Mouse (Mus musculus) midbrain, embryonic 12.5 days (tissue): ENCODE data around the gene Ier5. TPM values are rescaled to one million over a fixed set of nuclear protein-coding genes. Genes with fewer than 3 reads are reported as not detected.

ENCODE experiments used
- ATAC-seq: fragments of 200-750 bp; cut with Nextera tagmentation; 2 replicates; pipeline ENCODE4 v1.8.0; 2017; ENCODE audit warnings: low read depth, moderate TSS enrichment, moderate library complexity; ENCODE audit not compliant: low FRiP score
- H3K27ac ChIP-seq: fragments of 300-500 bp; sonication (generic); replicated peaks from 2 replicates; pipeline ENCODE4 v1.5.1; 2016; ENCODE audit warnings: mild to moderate bottlenecking
- H3K27me3 ChIP-seq: fragments of 300-500 bp; sonication (generic); 2 replicates; pipeline ENCODE4 v1.6.1; 2016; ENCODE audit warnings: mild to moderate bottlenecking
- H3K36me3 ChIP-seq: fragments of 300-500 bp; sonication (generic); 2 replicates; pipeline ENCODE4 v1.6.1; 2016
- H3K4me1 ChIP-seq: fragments of 300-500 bp; sonication (generic); 2 replicates; pipeline ENCODE4 v1.6.1; 2016
- H3K4me2 ChIP-seq: fragments of 300-500 bp; sonication (generic); replicated peaks from 2 replicates; pipeline ENCODE4 v1.6.1; 2016; ENCODE audit warnings: mild to moderate bottlenecking, moderate library complexity
- H3K4me3 ChIP-seq: fragments of 300-500 bp; sonication (generic); 2 replicates; pipeline ENCODE4 v1.5.1; 2016; ENCODE audit warnings: mild to moderate bottlenecking
- H3K9ac ChIP-seq: fragments of 300-500 bp; sonication (generic); replicated peaks from 2 replicates; pipeline ENCODE4 v1.6.1; 2016; ENCODE audit warnings: mild to moderate bottlenecking, moderate library complexity
- H3K9me3 ChIP-seq: fragments of 300-500 bp; sonication (generic); 2 replicates; pipeline ENCODE4 v1.6.1; 2016; ENCODE audit warnings: mild to moderate bottlenecking
- WGBS: fragments of 180-500 bp; shearing (Covaris S2); methylation state at CpG from one replicate; pipeline ENCODE4 v1.1.7; 2016; 5-methylcytosine and 5-hydroxymethylcytosine counted together
- polyA plus RNA-seq: library from polyadenylated mRNA; unstranded; fragments of >200 nt; fragmentation: Nextera tagmentation; extraction: Ambion mirVana; gene quantifications from 2 replicates; pipeline ENCODE4 v1.2.1, GENCODE M21; 2016

Ier5 gene
- polyA plus RNA-seq, 1 experiment from 2014 or later: 12.8 TPM

DNA sequence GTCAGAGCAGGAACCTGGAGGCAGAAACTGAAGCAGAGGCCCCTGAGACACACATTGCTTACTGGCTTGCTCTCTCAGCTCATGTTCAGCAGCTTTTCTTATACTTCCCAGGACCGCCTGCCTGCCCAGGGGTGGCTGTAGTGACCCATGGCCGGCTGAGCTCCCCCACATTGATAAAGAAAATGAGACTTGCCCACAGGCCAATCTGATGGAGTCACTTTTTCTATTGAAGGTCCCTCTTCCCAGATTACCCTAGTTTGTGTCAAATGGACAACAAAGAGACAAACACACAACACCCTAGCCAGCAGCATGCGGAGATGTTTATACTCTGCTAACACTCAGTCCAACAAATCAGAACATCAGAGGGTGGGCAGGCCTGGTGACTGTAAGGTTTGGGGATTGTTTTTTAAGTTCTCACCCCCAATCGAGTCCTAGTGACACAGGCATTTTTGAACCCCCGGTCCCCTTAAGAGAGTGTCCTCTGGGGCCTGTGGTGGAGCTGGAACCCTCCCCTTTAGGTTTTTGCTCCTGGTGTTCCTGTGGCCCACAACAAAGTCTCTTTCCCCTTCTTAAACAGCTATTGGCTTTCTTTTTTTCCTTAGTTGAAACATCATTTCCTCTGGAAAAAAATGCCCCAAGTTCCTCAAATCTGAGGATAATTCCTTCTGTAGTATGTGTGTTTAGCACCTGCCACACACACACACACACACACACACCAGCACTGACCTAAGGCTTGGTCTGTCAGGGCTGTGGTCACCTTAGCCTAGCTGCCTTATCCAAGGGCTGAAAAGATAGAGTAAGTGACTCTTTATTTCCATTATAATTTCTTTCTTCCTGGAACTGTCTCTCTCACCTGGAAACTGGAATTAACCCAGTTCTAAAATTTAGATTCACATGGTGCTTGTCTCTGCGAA lies 41.1 kb downstream of the Ier5 start:
- no peaks in the 10 kb centered on the region for H3K36me3 ChIP-seq
- H3K9me3 ChIP-seq: no peaks in the 10 kb centered on the region
- H3K27ac ChIP-seq: no peak overlapping the region
- H3K4me2 ChIP-seq: no peak overlapping the region
- WGBS: 71% methylated on average over 6 of the region's 6 CpGs
- ATAC-seq: no peak
- H3K4me1 ChIP-seq: peaks cover 12% of the 10 kb centered on the region
- H3K4me3 ChIP-seq: no peak overlapping the region
- H3K9ac ChIP-seq: no peak overlapping the region
- H3K27me3 ChIP-seq: peaks cover 15% of the 10 kb centered on the region

DNA sequence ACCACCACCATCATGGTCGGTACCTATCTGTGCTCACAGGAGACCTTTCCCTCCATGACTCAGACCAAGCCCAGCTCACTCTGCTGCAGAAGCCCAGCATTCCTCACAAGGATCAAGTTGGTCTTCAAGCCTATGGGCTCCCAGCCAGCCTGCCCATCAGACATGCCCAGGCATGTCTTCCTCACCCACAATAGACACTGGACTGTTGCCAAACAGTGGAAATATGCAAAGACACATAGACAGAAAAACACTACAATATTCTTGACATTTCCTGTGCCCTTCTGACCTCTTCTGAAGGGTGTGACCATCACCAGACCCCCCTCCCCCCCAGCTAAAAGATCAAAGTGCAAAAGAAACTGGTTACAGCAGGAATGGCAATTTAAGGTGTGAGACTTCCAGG lies 43.3 kb downstream of the Ier5 start:
- whole genome bisulfite sequencing: 100% methylated on average over 1 of the region's 1 CpGs
- Histone ChIP-seq H3K9ac (no peak overlapping the region), H3K27ac (no peak overlapping the region), H3K36me3 (no peaks in the 10 kb centered on the region), H3K9me3 (no peaks in the 10 kb centered on the region), H3K27me3 (peaks cover 8% of the 10 kb centered on the region), H3K4me1 (peaks cover 27% of the 10 kb centered on the region), H3K4me3 (no peak overlapping the region), H3K4me2 (no peak overlapping the region)
- no peak for ATAC-seq

DNA sequence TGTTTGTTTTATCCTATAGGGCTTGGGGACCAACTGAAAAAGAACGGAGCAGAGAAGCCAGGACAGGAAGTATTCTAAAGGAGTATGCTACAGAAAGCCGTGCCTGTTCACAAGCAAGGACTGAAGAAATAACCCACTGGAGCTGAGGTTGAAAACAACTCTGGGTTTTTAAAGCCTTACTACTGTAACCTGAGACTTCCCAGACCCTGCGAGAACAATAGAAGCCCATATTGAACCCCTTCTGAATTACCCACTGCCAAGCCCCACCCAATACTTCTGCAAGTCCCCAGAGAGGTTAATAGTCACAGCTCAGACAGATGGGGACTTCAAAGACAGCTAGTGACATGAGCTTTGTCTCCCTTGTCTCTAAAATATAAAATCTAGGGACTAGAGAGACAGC lies 44.4 kb downstream of the Ier5 start:
- no peak overlapping the region for H3K27ac ChIP-seq
- no peak for ATAC-seq
- H3K36me3 ChIP-seq: no peaks in the 10 kb centered on the region
- H3K9me3 ChIP-seq: no peaks in the 10 kb centered on the region
- no peak overlapping the region for H3K4me2 ChIP-seq
- WGBS: 54% methylated on average over 3 of the region's 3 CpGs
- H3K4me1 ChIP-seq: peaks cover 28% of the 10 kb centered on the region
- H3K4me3 ChIP-seq: no peak overlapping the region
- H3K9ac ChIP-seq: no peak overlapping the region
- peaks cover 14% of the 10 kb centered on the region for H3K27me3 ChIP-seq

DNA sequence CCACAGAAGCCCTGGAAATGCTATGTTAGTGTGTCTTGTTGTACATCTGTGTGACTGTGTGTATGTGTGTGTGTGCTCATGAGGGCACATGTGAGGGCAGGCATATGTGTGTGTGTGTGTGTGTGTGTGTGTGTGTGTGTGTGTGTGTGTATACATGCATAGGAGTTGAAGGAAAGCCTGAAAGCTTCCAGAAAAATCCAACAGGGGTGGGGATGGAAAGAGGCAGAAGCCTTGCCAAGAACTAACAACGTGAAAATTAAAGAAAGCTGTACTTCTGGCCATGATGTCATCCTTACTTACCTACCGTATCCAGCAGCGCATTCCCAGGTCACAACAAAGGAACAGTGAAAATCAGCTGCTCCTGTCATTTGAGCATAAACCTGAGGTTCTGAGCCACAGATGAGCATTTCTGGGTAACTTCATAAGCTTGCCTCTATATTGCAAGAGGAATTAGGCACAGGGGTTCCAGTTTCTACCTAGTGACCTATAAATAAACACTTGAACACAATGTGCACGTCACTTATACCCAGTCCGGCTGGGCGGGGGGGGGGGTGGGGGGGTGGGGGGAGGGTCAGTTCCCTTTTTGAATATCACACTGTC lies 45.0 kb downstream of the Ier5 start:
- ATAC-seq: no peak
- 64% methylated on average over 6 of the region's 6 CpGs for WGBS
- peaks cover 34% of the 10 kb centered on the region for H3K4me1 ChIP-seq

DNA sequence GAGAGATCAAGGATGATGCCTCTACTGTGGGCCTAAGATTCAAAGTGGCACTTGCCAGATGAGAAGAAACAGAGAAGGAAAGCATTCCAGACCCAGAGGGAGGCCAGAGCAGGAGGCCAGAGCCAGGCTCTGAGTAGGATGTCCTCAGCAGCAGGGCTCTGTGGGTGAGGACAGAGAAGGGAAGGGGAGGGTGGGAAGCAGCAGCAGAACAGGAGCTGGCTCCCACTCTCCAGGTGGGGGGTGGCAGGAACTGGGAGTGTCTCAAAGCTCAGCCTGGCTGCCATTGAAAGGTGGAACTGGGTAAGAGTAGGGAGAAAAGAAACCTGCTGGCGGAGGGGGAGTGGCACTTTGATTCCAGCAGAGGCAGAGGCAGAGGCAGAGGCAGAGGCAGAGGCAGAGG lies 46.1 kb downstream of the Ier5 start:
- Histone ChIP-seq H3K4me3 (no peak overlapping the region), H3K9me3 (no peaks in the 10 kb centered on the region), H3K9ac (no peak overlapping the region), H3K36me3 (no peaks in the 10 kb centered on the region), H3K27ac (peak overlapping the region; percentile 63), H3K27me3 (peaks cover 5% of the 10 kb centered on the region; the same call in 1 of the 2 replicates), H3K4me2 (no peak overlapping the region), H3K4me1 (peaks cover 38% of the 10 kb centered on the region)
- 95% methylated on average over 1 of the region's 1 CpGs for WGBS
- ATAC-seq: no peak

More for the DNA sequence above, 45.0 kb downstream of the Ier5 start:
- Histone ChIP-seq H3K27ac (no peak overlapping the region), H3K36me3 (no peaks in the 10 kb centered on the region), H3K9me3 (no peaks in the 10 kb centered on the region), H3K27me3 (peaks cover 9% of the 10 kb centered on the region; the same call in 1 of the 2 replicates), H3K4me2 (no peak overlapping the region), H3K9ac (no peak overlapping the region), H3K4me3 (no peak overlapping the region)

DNA sequence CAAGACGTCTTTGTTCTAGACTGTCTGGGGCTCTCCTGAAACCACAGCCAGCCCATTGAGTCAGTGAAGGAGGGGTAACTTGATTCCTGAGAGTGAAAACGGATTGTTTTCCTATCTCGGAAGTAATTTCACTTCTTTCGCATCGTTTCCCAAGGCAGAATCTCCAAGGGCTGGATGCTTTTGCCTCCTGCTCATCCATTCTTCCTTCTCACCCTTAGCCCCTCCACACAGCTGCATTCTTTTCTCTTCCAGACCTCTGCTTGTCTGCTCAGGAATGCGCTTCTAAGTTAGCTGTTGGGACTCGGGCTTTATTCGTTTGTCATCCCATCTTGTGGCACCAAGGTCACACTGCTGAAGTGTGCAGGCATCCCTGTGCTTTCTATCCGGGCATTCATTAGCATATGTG lies 46.7 kb downstream of the Ier5 start:
- no peak overlapping the region for H3K4me2 ChIP-seq
- no peak overlapping the region for H3K4me3 ChIP-seq
- no peak overlapping the region for H3K9ac ChIP-seq
- WGBS: 5% methylated on average over 9 of the region's 9 CpGs
- ATAC-seq: peak; percentile 48; the same call in 1 of the 2 replicates
- peaks cover 5% of the 10 kb centered on the region; the same call in 1 of the 2 replicates for H3K27me3 ChIP-seq
- H3K9me3 ChIP-seq: no peaks in the 10 kb centered on the region
- H3K4me1 ChIP-seq: peaks cover 38% of the 10 kb centered on the region
- H3K36me3 ChIP-seq: no peaks in the 10 kb centered on the region
- peak overlapping the region; percentile 63 for H3K27ac ChIP-seq

DNA sequence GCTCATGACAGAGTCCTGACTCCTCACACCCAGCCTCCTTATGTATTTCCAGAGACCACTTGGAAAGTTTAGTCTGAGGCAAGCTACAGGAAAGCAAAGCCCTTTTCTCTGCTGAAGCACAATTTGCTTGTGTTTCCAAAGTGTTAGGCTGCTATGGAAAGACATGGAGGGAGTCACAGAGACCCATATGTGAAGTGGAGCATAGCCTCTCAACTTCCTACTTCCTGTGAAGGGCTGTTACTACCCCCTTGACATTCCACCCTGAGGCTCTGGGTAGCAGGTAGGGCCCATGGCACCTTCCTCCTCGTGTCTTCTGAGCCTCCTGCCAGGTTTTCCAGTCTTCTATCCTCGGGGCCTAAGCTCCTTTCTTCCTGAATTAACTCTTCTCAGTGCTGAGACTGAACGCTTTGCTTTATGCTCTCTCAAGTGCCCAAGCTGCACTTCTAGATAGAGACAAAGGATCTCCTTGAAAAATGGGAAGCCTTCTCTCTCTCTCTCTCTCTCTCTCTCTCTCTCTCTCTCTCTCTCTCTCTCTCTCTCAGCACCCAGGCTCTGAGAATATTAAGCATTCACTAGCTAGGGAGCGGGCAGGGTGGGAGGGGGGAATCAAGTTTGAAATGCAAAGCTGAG lies 47.2 kb downstream of the Ier5 start:
- H3K9ac ChIP-seq: no peak overlapping the region
- peak; percentile 52; the same call in 1 of the 2 replicates for ATAC-seq
- H3K9me3 ChIP-seq: no peaks in the 10 kb centered on the region
- H3K4me3 ChIP-seq: no peak overlapping the region
- 15% methylated on average over 4 of the region's 4 CpGs for WGBS
- peaks cover 5% of the 10 kb centered on the region; the same call in 1 of the 2 replicates for H3K27me3 ChIP-seq
- no peaks in the 10 kb centered on the region for H3K36me3 ChIP-seq
- H3K27ac ChIP-seq: peak overlapping the region; percentile 63
- H3K4me2 ChIP-seq: no peak overlapping the region
- H3K4me1 ChIP-seq: peaks cover 38% of the 10 kb centered on the region

DNA sequence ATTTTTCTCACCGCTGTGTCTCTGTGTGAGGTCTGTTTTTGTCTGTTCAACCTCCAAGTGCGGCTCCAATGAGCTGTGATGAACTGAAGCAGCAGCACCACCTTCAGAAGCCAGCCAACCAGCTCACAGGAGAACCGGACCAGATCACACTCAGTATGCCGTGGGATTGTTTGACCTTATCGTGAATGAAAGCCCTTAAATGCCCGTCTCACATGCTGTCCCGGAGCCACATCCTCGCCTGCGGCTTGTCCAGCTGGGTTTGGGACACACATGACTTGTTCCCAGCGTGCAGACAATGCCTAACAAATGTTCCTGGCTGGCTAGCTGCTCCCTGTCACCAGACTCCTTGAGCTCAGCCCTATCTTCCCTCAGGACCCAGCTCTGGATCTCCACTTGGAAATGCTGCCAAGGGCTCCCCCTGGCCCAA lies 47.7 kb downstream of the Ier5 start:
- ATAC-seq: no peak
- H3K4me1 ChIP-seq: peaks cover 38% of the 10 kb centered on the region

DNA sequence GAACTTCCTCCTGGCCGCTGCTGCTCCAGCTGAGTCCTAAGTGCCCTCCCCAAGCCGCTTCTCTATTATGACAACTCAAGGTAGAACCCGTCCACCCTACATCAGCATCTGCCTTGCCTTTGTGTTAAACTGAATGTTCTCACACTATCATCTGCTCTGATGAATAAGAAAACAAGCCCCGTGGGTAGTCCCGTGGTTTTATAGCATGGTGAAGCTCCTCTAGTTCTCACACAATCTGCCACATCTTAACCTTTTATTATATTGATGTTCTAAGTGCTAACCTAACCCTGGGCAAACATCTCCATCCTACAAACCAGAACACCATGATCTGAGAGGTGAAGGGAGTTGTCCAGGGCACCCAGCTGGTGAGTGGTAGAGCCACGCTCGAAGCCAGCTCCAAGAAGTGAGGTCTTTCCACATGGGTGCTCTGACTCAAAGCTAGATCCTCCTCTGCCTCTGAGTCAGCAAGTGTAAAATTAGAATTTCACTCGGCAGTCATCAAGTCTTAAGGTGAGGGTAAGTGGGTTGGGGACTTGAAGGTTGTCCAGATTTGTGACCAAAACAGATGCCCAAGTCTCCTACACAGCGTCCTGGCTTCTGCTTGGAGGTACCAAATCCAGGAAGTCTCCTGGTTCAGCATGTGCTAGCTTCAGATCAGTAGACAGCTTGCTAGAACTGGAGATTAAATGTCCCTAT lies 48.4 kb downstream of the Ier5 start:
- H3K36me3 ChIP-seq: no peaks in the 10 kb centered on the region
- H3K27me3 ChIP-seq: peaks cover 5% of the 10 kb centered on the region; the same call in 1 of the 2 replicates
- H3K4me3 ChIP-seq: no peak overlapping the region
- H3K4me2 ChIP-seq: no peak overlapping the region
- H3K27ac ChIP-seq: no peak overlapping the region
- no peaks in the 10 kb centered on the region for H3K9me3 ChIP-seq
- WGBS: 87% methylated on average over 9 of the region's 9 CpGs
- H3K4me1 ChIP-seq: peaks cover 38% of the 10 kb centered on the region
- H3K9ac ChIP-seq: no peak overlapping the region
- no peak for ATAC-seq

More for the DNA sequence above, 47.7 kb downstream of the Ier5 start:
- peaks cover 5% of the 10 kb centered on the region; the same call in 1 of the 2 replicates for H3K27me3 ChIP-seq
- WGBS: 31% methylated on average over 10 of the region's 10 CpGs
- H3K27ac ChIP-seq: peak overlapping the region; percentile 63
- H3K36me3 ChIP-seq: no peaks in the 10 kb centered on the region
- H3K4me3 ChIP-seq: no peak overlapping the region
- no peak overlapping the region for H3K4me2 ChIP-seq
- no peaks in the 10 kb centered on the region for H3K9me3 ChIP-seq
- no peak overlapping the region for H3K9ac ChIP-seq

DNA sequence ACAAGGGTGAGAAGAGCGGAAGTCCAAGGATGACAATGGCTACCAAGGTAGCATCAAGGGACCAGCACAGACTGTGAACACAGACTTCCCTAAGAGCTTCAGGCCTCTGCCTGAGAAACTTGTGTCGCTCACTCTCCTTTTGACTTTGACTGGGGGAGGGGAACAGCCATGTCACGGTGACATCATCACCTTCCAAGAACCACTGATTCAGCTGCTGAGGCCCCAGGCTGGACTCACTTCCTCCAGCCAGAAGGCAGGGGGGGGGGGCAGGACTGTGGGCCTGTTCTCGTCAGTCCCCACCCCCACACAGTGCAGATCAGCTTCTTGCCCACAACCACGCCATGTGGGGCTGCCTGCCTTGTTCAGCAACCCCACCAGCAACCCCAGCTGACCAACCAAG lies 49.3 kb downstream of the Ier5 start:
- H3K9me3 ChIP-seq: no peaks in the 10 kb centered on the region
- 44% methylated on average over 5 of the region's 5 CpGs for WGBS
- peaks cover 5% of the 10 kb centered on the region; the same call in 1 of the 2 replicates for H3K27me3 ChIP-seq
- no peak for ATAC-seq
- no peak overlapping the region for H3K4me2 ChIP-seq
- peaks cover 38% of the 10 kb centered on the region for H3K4me1 ChIP-seq
- H3K9ac ChIP-seq: no peak overlapping the region
- H3K27ac ChIP-seq: no peak overlapping the region
- H3K4me3 ChIP-seq: no peak overlapping the region
- no peaks in the 10 kb centered on the region for H3K36me3 ChIP-seq

DNA sequence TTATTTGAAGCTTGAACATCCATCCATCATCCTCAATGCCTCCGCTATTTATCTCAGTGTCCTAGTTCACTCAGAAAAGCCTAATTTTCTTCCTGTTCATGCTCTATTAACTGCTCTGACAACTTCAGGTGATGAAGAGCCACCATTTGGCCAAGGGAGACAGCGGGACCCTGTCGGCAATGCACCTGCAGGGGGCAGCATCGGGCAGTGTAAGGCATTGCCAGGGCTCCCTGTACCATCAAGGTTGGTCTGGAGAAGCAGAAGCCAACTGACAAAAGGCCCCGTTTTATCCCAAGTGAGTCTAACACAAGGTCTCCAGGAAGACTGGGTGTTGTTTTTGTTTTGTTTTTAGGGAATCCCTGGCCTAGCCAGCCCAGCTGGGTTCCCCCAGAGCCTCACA lies 50.5 kb downstream of the Ier5 start:
- Histone ChIP-seq H3K27ac (no peak overlapping the region), H3K27me3 (peaks cover 5% of the 10 kb centered on the region; the same call in 1 of the 2 replicates), H3K4me1 (peaks cover 34% of the 10 kb centered on the region), H3K36me3 (no peaks in the 10 kb centered on the region), H3K9ac (no peak overlapping the region), H3K4me3 (no peak overlapping the region), H3K4me2 (no peak overlapping the region), H3K9me3 (no peaks in the 10 kb centered on the region)
- peak; percentile 71 for ATAC-seq
- 8% methylated on average over 5 of the region's 5 CpGs for WGBS
